Mouse (Mus musculus) heart, adult 2 months (tissue): ENCODE results near the gene Actl11.

ENCODE experiments used
- CTCF ChIP-seq: fragments of 200-600 bp; IDR thresholded peaks from 2 replicates; pipeline ENCODE4 v1.8.1; 2022; ENCODE audit warnings: antibody characterized with exemption, mild to moderate bottlenecking, moderate library complexity
- EP300 ChIP-seq: fragments of 200-500 bp; IDR thresholded peaks from 2 replicates; pipeline ENCODE4 v1.6.1; 2011; ENCODE audit warnings: low read depth, low read length, control low read depth; ENCODE audit not compliant: insufficient read depth
- POLR2A ChIP-seq: fragments of 200-500 bp; IDR thresholded peaks from 2 replicates; pipeline ENCODE4 v1.6.1; 2011; ENCODE audit warnings: mild to moderate bottlenecking, low read depth, low read length, control low read depth; ENCODE audit not compliant: insufficient read depth

DNA sequence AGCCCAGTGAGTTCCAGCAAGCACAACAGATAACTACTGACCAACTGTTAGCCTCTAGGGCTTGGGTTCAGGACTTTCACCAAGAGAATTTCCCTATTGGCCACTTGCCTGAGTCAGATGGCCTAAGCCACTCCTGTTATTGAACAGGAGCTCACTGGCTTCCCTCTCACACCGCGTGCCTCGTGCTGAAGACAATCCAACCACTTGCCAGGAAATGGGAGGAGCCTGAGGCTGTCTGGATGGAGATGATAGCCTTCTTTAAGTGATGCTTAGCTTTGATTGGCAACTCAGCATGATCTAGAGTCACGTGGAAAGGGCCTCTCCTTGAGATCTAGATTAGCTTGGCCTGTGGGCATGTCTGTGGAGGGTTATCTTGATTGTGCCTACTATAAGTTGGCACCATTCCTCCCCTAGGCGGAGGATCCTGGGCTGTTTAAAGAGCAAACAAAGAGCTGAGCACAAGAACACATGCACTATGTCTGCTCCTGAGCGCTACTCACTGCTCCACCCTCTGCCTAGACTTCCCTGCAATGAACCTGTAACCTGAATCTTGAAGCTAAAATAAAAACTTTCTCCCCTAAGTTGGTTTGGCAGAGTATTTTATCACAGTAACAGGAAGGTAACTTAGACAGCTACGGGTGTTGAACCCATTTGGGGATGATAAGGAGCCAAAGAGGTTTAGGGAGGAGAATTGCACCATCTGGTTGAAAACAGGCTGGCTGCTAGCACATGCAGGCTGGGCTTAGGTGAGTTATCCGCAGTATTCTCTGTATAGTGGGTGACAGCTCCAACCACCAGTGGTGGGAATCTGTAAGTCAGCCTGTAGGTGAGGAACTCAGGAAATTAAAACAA, 43.6 kb downstream of the Actl11 start:
- peak; percentile 51; the same call in 1 of the 2 replicates for TF ChIP-seq POLR2A
- peak; percentile 88; the same call in 1 of the 2 replicates for TF ChIP-seq EP300
- no peak for TF ChIP-seq CTCF
